Mouse (Mus musculus) olfactory bulb, adult 2 months (tissue): ENCODE results near the gene Chrna5. TPM values are rescaled to one million over a fixed set of nuclear protein-coding genes. Genes with fewer than 3 reads are reported as not detected.
A peak's percentile ranks its signal among the peaks of the same experiment; 100 is the strongest.

Experiments used
- H3K27ac ChIP-seq: fragments of 200-500 bp; 2 replicates; pipeline ENCODE4 v1.5.1; 2012; ENCODE audit warnings: low read depth, low read length; ENCODE audit not compliant: insufficient read depth
- H3K4me1 ChIP-seq: fragments of 200-500 bp; 2 replicates; pipeline ENCODE4 v1.6.1; 2012; ENCODE audit warnings: low read length; ENCODE audit not compliant: control insufficient read depth, insufficient read depth
- H3K4me3 ChIP-seq: fragments of 200-500 bp; 2 replicates; pipeline ENCODE4 v1.5.1; 2012; ENCODE audit warnings: mild to moderate bottlenecking, low read depth, low read length, moderate library complexity; ENCODE audit not compliant: insufficient read depth
- CTCF ChIP-seq: fragments of 200-500 bp; IDR thresholded peaks from 2 replicates; pipeline ENCODE4 v1.5.1; 2012; ENCODE audit warnings: low read depth, mild to moderate bottlenecking, low read length, moderate library complexity; ENCODE audit not compliant: insufficient read depth
- POLR2A ChIP-seq: fragments of 200-500 bp; IDR thresholded peaks from 2 replicates; pipeline ENCODE4 v1.6.1; 2012; ENCODE audit warnings: mild to moderate bottlenecking, low read depth, low read length, moderate library complexity; ENCODE audit not compliant: insufficient read depth
- WGBS: fragments of 180-500 bp; shearing (Covaris S2); methylation state at CpG from one replicate; pipeline ENCODE4 v1.1.7; 2018; 5-methylcytosine and 5-hydroxymethylcytosine counted together
- polyA plus RNA-seq: library from polyadenylated mRNA; stranded (reverse); fragments of >200 nt; gene quantifications from 2 replicates; pipeline ENCODE4 v1.2.4, GENCODE M21; 2012; ENCODE audit warnings: low replicate concordance; ENCODE audit not compliant: missing spikeins, insufficient read depth, insufficient read length

Chrna5 gene
- polyA plus RNA-seq, 1 experiment = not detected

GRCm38 (mm10) chr9:55038948-55039347 is 58.3 kb downstream of the Chrna5 start:
- TF ChIP-seq CTCF = no peak
- TF ChIP-seq POLR2A = no peak
- 78% methylated on average over 8 of the region's 8 CpGs for WGBS
- Histone ChIP-seq H3K4me1 (peaks cover 7% of the 10 kb centered on the region; the same call in 1 of the 2 replicates), H3K4me3 (no peak overlapping the region), H3K27ac (no peak overlapping the region)

GRCm38 (mm10) chr9:55039983-55040382 is 59.3 kb downstream of the Chrna5 start:
- peaks cover 7% of the 10 kb centered on the region; the same call in 1 of the 2 replicates for H3K4me1 ChIP-seq
- H3K27ac ChIP-seq = no peak overlapping the region
- no peak overlapping the region for H3K4me3 ChIP-seq
- no peak for TF ChIP-seq POLR2A
- no peak for TF ChIP-seq CTCF
- 55% methylated on average over 5 of the region's 5 CpGs for WGBS

GRCm38 (mm10) chr9:55041389-55041788 is 60.7 kb downstream of the Chrna5 start:
- peaks cover 7% of the 10 kb centered on the region; the same call in 1 of the 2 replicates for H3K4me1 ChIP-seq
- H3K4me3 ChIP-seq = no peak overlapping the region
- 78% methylated on average over 2 of the region's 2 CpGs for WGBS
- H3K27ac ChIP-seq = no peak overlapping the region
- no peak for TF ChIP-seq POLR2A
- no peak for TF ChIP-seq CTCF

- WGBS = 54% methylated on average over 8 of the region's 8 CpGs
- Histone ChIP-seq H3K4me1 (peaks cover 15% of the 10 kb centered on the region), H3K27ac (no peak overlapping the region), H3K4me3 (no peak overlapping the region)
- no peak for TF ChIP-seq CTCF
- no peak for TF ChIP-seq POLR2A
Measured at GRCm38 (mm10) chr9:55043688-55044087, 63.0 kb downstream of the Chrna5 start.

GRCm38 (mm10) chr9:55045001-55045400 is 64.3 kb downstream of the Chrna5 start:
- no peak for TF ChIP-seq POLR2A
- TF ChIP-seq CTCF = no peak
- H3K4me3 ChIP-seq = no peak overlapping the region
- peaks cover 14% of the 10 kb centered on the region for H3K4me1 ChIP-seq
- no peak overlapping the region for H3K27ac ChIP-seq
- WGBS = 66% methylated on average over 2 of the region's 2 CpGs

- Histone ChIP-seq H3K27ac (no peak overlapping the region), H3K4me3 (no peak overlapping the region), H3K4me1 (peaks cover 9% of the 10 kb centered on the region)
- 2% methylated on average over 3 of the region's 3 CpGs for WGBS
- TF ChIP-seq CTCF (no peak), POLR2A (no peak)
Measured at GRCm38 (mm10) chr9:55046764-55047163, 66.1 kb downstream of the Chrna5 start.

GRCm38 (mm10) chr9:55048211-55048880 is 67.7 kb downstream of the Chrna5 start, which contains the start of gene Chrnb4:
Gene Chrnb4, minus strand, starts transcription at chr9:55048779.
- TF ChIP-seq CTCF = no peak
- no peak for TF ChIP-seq POLR2A
- Histone ChIP-seq H3K27ac (no peak within 1 kb of the TSS), H3K4me3 (peak within 1 kb of the TSS; percentile 10; the same call in 1 of the 2 replicates), H3K4me1 (peaks cover 9% of the 10 kb centered on the region)
- 2% methylated on average over 23 of the region's 23 CpGs for WGBS

- H3K4me3 ChIP-seq = no peak overlapping the region
- H3K27ac ChIP-seq = no peak overlapping the region
- H3K4me1 ChIP-seq = no peaks in the 10 kb centered on the region
- TF ChIP-seq CTCF = no peak
- no peak for TF ChIP-seq POLR2A
- WGBS = 90% methylated on average over 2 of the region's 2 CpGs
Measured at GRCm38 (mm10) chr9:55055386-55055930, 74.8 kb downstream of the Chrna5 start.

Other genes with a start within 250 kb of the Chrna5 start
- gene Wdr61, start 246.4 kb upstream of the Chrna5 start, polyA plus RNA-seq = not detected in 2 replicates
- not detected in 2 replicates for gene Crabp1, start 216.1 kb upstream of the Chrna5 start, polyA plus RNA-seq
- not detected in 2 replicates for gene Ireb2, start 117.1 kb upstream of the Chrna5 start, polyA plus RNA-seq
- not detected in 2 replicates for gene Hykk, start 63.6 kb upstream of the Chrna5 start, polyA plus RNA-seq
- gene Psma4, start 30.1 kb upstream of the Chrna5 start, polyA plus RNA-seq = not detected in 2 replicates
- gene AY074887, start 29.9 kb upstream of the Chrna5 start, polyA plus RNA-seq = not detected in 2 replicates
- gene Chrna3, start 45.7 kb downstream of the Chrna5 start, polyA plus RNA-seq = not detected in 2 replicates
- gene Chrnb4, start 67.9 kb downstream of the Chrna5 start, polyA plus RNA-seq = not detected in 2 replicates
- not detected in 2 replicates for gene Ube2q2, start 168.0 kb downstream of the Chrna5 start, polyA plus RNA-seq
- gene Fbxo22, start 228.0 kb downstream of the Chrna5 start, polyA plus RNA-seq = not detected in 2 replicates